Mouse (Mus musculus): Measurements from ENCODE around the gene Gm37240. TPM values are rescaled to one million over a fixed set of nuclear protein-coding genes. Genes with fewer than 3 reads are reported as not detected.
"Not testable (repeated sequence)": the region's sequence is repeated elsewhere in the genome, so short reads cannot be mapped to it uniquely, and the experiment has no call there.

The Gm37240 gene
- polyA plus RNA-seq (2016; fragmentation: Nextera tagmentation; extraction: Ambion mirVana), result 2.7 and 3.0 TPM in 2 replicates

GRCm38 (mm10) chr3:85887239-85887827 is at the start of gene Gm37240, which contains the start of gene Glt28d2:
Gene Gm37240, minus strand, starts transcription at chr3:85887518.
Gene Glt28d2, minus strand, starts transcription at chr3:85887516.
- Histone ChIP-seq H3K4me3 (peak within 1 kb of the TSS; percentile 71), H3K9me3 (no peaks in the 10 kb centered on the region), H3K27me3 (ENCODE audit: insufficient read depth, poor library complexity, severe bottlenecking) (peaks cover 16% of the 10 kb centered on the region), H3K4me1 (peaks cover 15% of the 10 kb centered on the region), H3K36me3 (no peaks in the 10 kb centered on the region), H3K27ac (peak within 1 kb of the TSS; percentile 86)
- 1% methylated on average over 48 of the region's 48 CpGs for WGBS
- DNase-seq (ENCODE audit: low spot score), result peak; percentile 96

- DNase-seq (ENCODE audit: low spot score), result peak; percentile 39
- Histone ChIP-seq H3K4me3 (no peak overlapping the region), H3K36me3 (no peaks in the 10 kb centered on the region), H3K27me3 (ENCODE audit: insufficient read depth, poor library complexity, severe bottlenecking) (no peaks in the 10 kb centered on the region), H3K4me1 (0 out of 2 replicates have a peak, but pooled peaks cover 5% of the 10 kb centered on the region), H3K27ac (no peak overlapping the region), H3K9me3 (no peaks in the 10 kb centered on the region)
- WGBS, result 89% methylated on average over 5 of the region's 5 CpGs
Observed at GRCm38 (mm10) chr3:85933586-85933985, 46.3 kb upstream of the Gm37240 start.

GRCm38 (mm10) chr3:85931859-85932258 is 44.5 kb upstream of the Gm37240 start:
- Histone ChIP-seq H3K27ac (no peak overlapping the region), H3K4me3 (no peak overlapping the region)
- DNase-seq (ENCODE audit: low spot score), result no peak

GRCm38 (mm10) chr3:85930671-85931255 is 43.4 kb upstream of the Gm37240 start:
- Histone ChIP-seq H3K4me1 (0 out of 2 replicates have a peak, but pooled peaks cover 8% of the 10 kb centered on the region), H3K9me3 (no peaks in the 10 kb centered on the region), H3K27ac (no peak overlapping the region), H3K4me3 (no peak overlapping the region), H3K27me3 (ENCODE audit: insufficient read depth, poor library complexity, severe bottlenecking) (no peaks in the 10 kb centered on the region), H3K36me3 (no peaks in the 10 kb centered on the region)
- WGBS, result 77% methylated on average over 11 of the region's 11 CpGs
- no peak for DNase-seq (ENCODE audit: low spot score)

More at GRCm38 (mm10) chr3:85931859-85932258, 44.5 kb upstream of the Gm37240 start:
- Histone ChIP-seq H3K36me3 (no peaks in the 10 kb centered on the region), H3K4me1 (0 out of 2 replicates have a peak, but pooled peaks cover 8% of the 10 kb centered on the region), H3K9me3 (no peaks in the 10 kb centered on the region), H3K27me3 (ENCODE audit: insufficient read depth, poor library complexity, severe bottlenecking) (no peaks in the 10 kb centered on the region)
- 72% methylated on average over 6 of the region's 6 CpGs for whole genome bisulfite sequencing

GRCm38 (mm10) chr3:85929711-85930110 is 42.4 kb upstream of the Gm37240 start:
- Histone ChIP-seq H3K9me3 (no peaks in the 10 kb centered on the region), H3K36me3 (no peaks in the 10 kb centered on the region), H3K4me3 (no peak overlapping the region), H3K4me1 (0 out of 2 replicates have a peak, but pooled peaks cover 8% of the 10 kb centered on the region), H3K27ac (no peak overlapping the region), H3K27me3 (ENCODE audit: insufficient read depth, poor library complexity, severe bottlenecking) (no peaks in the 10 kb centered on the region)
- DNase-seq (ENCODE audit: low spot score), result no peak
- WGBS, result 76% methylated on average over 5 of the region's 5 CpGs

- no peaks in the 10 kb centered on the region for H3K27me3 ChIP-seq (ENCODE audit: insufficient read depth, poor library complexity, severe bottlenecking)
- no peaks in the 10 kb centered on the region for H3K36me3 ChIP-seq
- no peaks in the 10 kb centered on the region for H3K9me3 ChIP-seq
- WGBS, result 76% methylated on average over 5 of the region's 5 CpGs
- 0 out of 2 replicates have a peak, but pooled peaks cover 8% of the 10 kb centered on the region for H3K4me1 ChIP-seq
- H3K27ac ChIP-seq, result no peak overlapping the region
- H3K4me3 ChIP-seq, result no peak overlapping the region
- no peak for DNase-seq (ENCODE audit: low spot score)
Observed at GRCm38 (mm10) chr3:85928140-85928611, 40.9 kb upstream of the Gm37240 start.

- Histone ChIP-seq H3K4me1 (0 out of 2 replicates have a peak, but pooled peaks cover 8% of the 10 kb centered on the region), H3K4me3 (no peak overlapping the region), H3K27ac (no peak overlapping the region), H3K36me3 (no peaks in the 10 kb centered on the region), H3K9me3 (no peaks in the 10 kb centered on the region), H3K27me3 (ENCODE audit: insufficient read depth, poor library complexity, severe bottlenecking) (no peaks in the 10 kb centered on the region)
- WGBS, result 87% methylated on average over 9 of the region's 9 CpGs
- no peak for DNase-seq (ENCODE audit: low spot score)
Observed at GRCm38 (mm10) chr3:85927296-85927695, 40.0 kb upstream of the Gm37240 start.

- Histone ChIP-seq H3K9me3 (no peaks in the 10 kb centered on the region), H3K4me3 (no peak overlapping the region), H3K4me1 (0 out of 2 replicates have a peak, but pooled peaks cover 3% of the 10 kb centered on the region), H3K36me3 (no peaks in the 10 kb centered on the region), H3K27ac (no peak overlapping the region), H3K27me3 (ENCODE audit: insufficient read depth, poor library complexity, severe bottlenecking) (no peaks in the 10 kb centered on the region)
- WGBS, result 45% methylated on average over 18 of the region's 18 CpGs
- peak; percentile 91 for DNase-seq (ENCODE audit: low spot score)
Observed at GRCm38 (mm10) chr3:85923954-85924945, 36.9 kb upstream of the Gm37240 start.

- Histone ChIP-seq H3K9me3 (no peaks in the 10 kb centered on the region), H3K4me3 (no peak overlapping the region), H3K27me3 (ENCODE audit: insufficient read depth, poor library complexity, severe bottlenecking) (no peaks in the 10 kb centered on the region), H3K4me1 (0 out of 2 replicates have a peak, but pooled peaks cover 3% of the 10 kb centered on the region), H3K36me3 (no peaks in the 10 kb centered on the region), H3K27ac (no peak overlapping the region)
- DNase-seq (ENCODE audit: low spot score), result no peak
- WGBS, result 75% methylated on average over 8 of the region's 8 CpGs
Observed at GRCm38 (mm10) chr3:85923343-85923742, 36.0 kb upstream of the Gm37240 start.

- no peaks in the 10 kb centered on the region for H3K36me3 ChIP-seq
- H3K27ac ChIP-seq, result no peak overlapping the region
- no peaks in the 10 kb centered on the region for H3K4me1 ChIP-seq
- H3K27me3 ChIP-seq (ENCODE audit: insufficient read depth, poor library complexity, severe bottlenecking), result no peaks in the 10 kb centered on the region
- DNase-seq (ENCODE audit: low spot score), result no peak
- H3K4me3 ChIP-seq, result no peak overlapping the region
- no peaks in the 10 kb centered on the region for H3K9me3 ChIP-seq
- 80% methylated on average over 3 of the region's 3 CpGs for WGBS
Observed at GRCm38 (mm10) chr3:85922331-85922730, 35.0 kb upstream of the Gm37240 start.

GRCm38 (mm10) chr3:85920671-85921070 is 33.4 kb upstream of the Gm37240 start:
- H3K27ac ChIP-seq; H3K36me3 ChIP-seq; H3K9me3 ChIP-seq; H3K4me1 ChIP-seq; H3K27me3 ChIP-seq (ENCODE audit: insufficient read depth, poor library complexity, severe bottlenecking); DNase-seq (ENCODE audit: low spot score); H3K4me3 ChIP-seq: not testable (repeated sequence)
- WGBS, result 62% methylated on average over 2 of the region's 2 CpGs

GRCm38 (mm10) chr3:85917600-85917999 is 30.3 kb upstream of the Gm37240 start:
- Histone ChIP-seq H3K4me3 (no peak overlapping the region), H3K4me1 (no peaks in the 10 kb centered on the region), H3K27ac (no peak overlapping the region), H3K36me3 (no peaks in the 10 kb centered on the region), H3K9me3 (no peaks in the 10 kb centered on the region), H3K27me3 (ENCODE audit: insufficient read depth, poor library complexity, severe bottlenecking) (no peaks in the 10 kb centered on the region)
- 12% methylated on average over 4 of the region's 4 CpGs for WGBS
- DNase-seq (ENCODE audit: low spot score), result no peak
